Mouse (Mus musculus): ENCODE results near the gene P4ha1. TPM values are rescaled to one million over a fixed set of nuclear protein-coding genes. Genes with fewer than 3 reads are reported as not detected.

P4ha1 gene
- polyA plus RNA-seq, 1 experiment from 2014 or later = 60.6 TPM

DNA sequence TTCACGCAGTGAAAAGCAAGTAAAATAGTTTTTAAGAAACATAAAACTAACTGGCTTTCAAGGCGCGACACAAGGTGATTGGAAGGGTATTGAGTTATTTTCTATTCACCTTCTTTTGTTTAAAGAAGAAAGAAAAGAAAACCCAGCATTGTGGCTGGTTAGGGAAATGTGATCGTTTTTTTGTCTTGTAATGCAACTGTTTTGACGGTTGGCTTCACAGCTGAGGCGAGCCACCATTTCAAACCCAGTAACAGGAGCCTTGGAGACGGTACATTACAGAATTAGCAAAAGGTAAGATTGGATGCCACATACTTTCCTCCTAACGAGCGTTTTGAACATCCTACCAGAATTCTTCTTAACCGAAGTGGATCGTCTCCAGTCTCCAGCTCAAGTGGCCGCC, 31.0 kb downstream of the P4ha1 start:
- Histone ChIP-seq H3K27ac (ENCODE audit: low read depth, low read length) (no peak overlapping the region), H3K9ac (ENCODE audit: low read depth, low read length) (no peak overlapping the region), H3K9me3 (ENCODE audit: control insufficient read depth, low read length) (no peaks in the 10 kb centered on the region), H3K4me3 (ENCODE audit: low read depth, low read length) (no peak overlapping the region), H3K27me3 (replicated peaks; ENCODE audit: control insufficient read depth, insufficient read depth, low read length) (no peaks in the 10 kb centered on the region), H3K4me1 (replicated peaks; ENCODE audit: control insufficient read depth, insufficient read depth, low read length) (no peaks in the 10 kb centered on the region; the same call in 1 of the 2 replicates), H3K36me3 (ENCODE audit: control insufficient read depth, insufficient read depth, low read length) (peaks cover 47% of the 10 kb centered on the region), H3K4me2 (no peak overlapping the region)
- ATAC-seq (replicated peaks; ENCODE audit: low FRiP score) = no peak
- DNase-seq (ENCODE audit: low spot score) = no peak
- 94% methylated on average over 12 of the region's 12 CpGs for WGBS

DNA sequence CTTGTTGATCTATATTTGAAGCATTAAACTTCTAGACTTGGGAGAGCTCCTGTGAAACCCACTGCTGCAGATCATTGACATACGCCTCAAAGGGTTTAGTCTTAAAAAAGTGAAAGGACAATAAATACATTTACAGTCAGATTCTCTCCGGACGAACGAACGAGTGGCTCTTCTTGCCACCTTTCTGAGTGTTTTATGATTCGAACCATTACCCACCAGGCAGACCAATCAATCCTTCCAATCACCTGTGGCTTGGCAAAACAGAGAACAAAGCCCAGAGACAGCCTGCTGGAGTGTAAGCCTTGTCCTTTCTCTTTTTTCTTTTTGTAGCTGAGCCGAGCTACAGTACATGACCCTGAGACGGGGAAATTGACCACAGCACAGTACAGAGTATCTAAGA, 31.9 kb downstream of the P4ha1 start:
- DNase-seq (ENCODE audit: low spot score) = no peak
- Histone ChIP-seq H3K27me3 (replicated peaks; ENCODE audit: control insufficient read depth, insufficient read depth, low read length) (no peaks in the 10 kb centered on the region), H3K4me1 (replicated peaks; ENCODE audit: control insufficient read depth, insufficient read depth, low read length) (no peaks in the 10 kb centered on the region; the same call in 1 of the 2 replicates), H3K27ac (ENCODE audit: low read depth, low read length) (no peak overlapping the region), H3K9ac (ENCODE audit: low read depth, low read length) (no peak overlapping the region), H3K9me3 (ENCODE audit: control insufficient read depth, low read length) (no peaks in the 10 kb centered on the region), H3K4me2 (no peak overlapping the region), H3K4me3 (ENCODE audit: low read depth, low read length) (no peak overlapping the region), H3K36me3 (ENCODE audit: control insufficient read depth, insufficient read depth, low read length) (peaks cover 44% of the 10 kb centered on the region)
- ATAC-seq (replicated peaks; ENCODE audit: low FRiP score) = no peak
- 93% methylated on average over 8 of the region's 8 CpGs for WGBS

DNA sequence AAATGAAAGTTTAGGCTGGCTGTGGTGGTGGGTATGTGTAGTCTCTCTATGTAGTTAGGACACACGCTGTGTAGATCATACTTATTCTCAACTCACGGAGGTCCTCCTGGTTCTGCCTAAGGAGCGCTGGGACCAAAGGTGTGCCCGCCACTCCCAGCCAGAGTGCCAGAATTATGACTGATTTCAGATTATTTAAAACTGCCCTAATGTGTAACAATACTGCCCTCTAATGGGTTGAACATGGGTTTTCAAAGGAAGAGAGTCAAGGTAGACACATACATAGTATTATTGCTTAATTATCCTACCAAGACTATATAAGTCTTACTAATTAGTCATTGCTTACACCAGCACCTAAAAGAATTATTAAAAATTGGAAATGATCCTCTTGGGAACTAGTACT, 35.6 kb downstream of the P4ha1 start:
- no peaks in the 10 kb centered on the region for H3K27me3 ChIP-seq (replicated peaks; ENCODE audit: control insufficient read depth, insufficient read depth, low read length)
- no peak overlapping the region for H3K4me2 ChIP-seq
- no peak for ATAC-seq (replicated peaks; ENCODE audit: low FRiP score)
- H3K9me3 ChIP-seq (ENCODE audit: control insufficient read depth, low read length) = no peaks in the 10 kb centered on the region
- no peak overlapping the region for H3K9ac ChIP-seq (ENCODE audit: low read depth, low read length)
- no peaks in the 10 kb centered on the region; the same call in 1 of the 2 replicates for H3K4me1 ChIP-seq (replicated peaks; ENCODE audit: control insufficient read depth, insufficient read depth, low read length)
- no peak overlapping the region for H3K4me3 ChIP-seq (ENCODE audit: low read depth, low read length)
- 97% methylated on average over 4 of the region's 4 CpGs for WGBS
- no peak overlapping the region for H3K27ac ChIP-seq (ENCODE audit: low read depth, low read length)
- peaks cover 38% of the 10 kb centered on the region for H3K36me3 ChIP-seq (ENCODE audit: control insufficient read depth, insufficient read depth, low read length)
- no peak for DNase-seq (ENCODE audit: low spot score)

DNA sequence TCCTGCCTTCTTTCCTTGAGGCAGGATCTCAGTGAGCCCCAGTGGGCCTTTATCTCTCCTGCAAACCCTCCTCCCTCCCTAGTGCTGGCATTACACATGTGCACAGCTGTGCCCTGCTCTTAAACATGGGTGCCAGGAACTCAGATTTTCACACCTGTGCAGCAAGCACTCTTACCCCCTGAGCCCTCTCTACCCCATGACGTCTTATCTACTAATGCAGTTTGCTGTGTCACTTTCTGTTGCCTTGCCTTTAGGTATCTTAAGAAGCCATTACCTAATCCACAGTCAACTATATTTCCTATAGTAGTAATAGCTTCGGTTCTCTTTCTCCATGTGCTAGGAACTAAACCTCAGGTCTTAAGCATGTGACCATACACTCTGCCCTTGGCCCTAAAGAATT, 40.1 kb downstream of the P4ha1 start:
- no peak; the same call in 1 of the 2 replicates for ATAC-seq (replicated peaks; ENCODE audit: low FRiP score)
- Histone ChIP-seq H3K27ac (ENCODE audit: low read depth, low read length) (no peak overlapping the region), H3K36me3 (ENCODE audit: control insufficient read depth, insufficient read depth, low read length) (peaks cover 54% of the 10 kb centered on the region)

GRCm38 (mm10) chr10:59364551-59364950, 41.5 kb downstream of the P4ha1 start:
- WGBS = 84% methylated on average over 3 of the region's 3 CpGs
- DNase-seq (ENCODE audit: low spot score) = no peak
- Histone ChIP-seq H3K36me3 (ENCODE audit: control insufficient read depth, insufficient read depth, low read length) (peaks cover 61% of the 10 kb centered on the region), H3K9me3 (ENCODE audit: control insufficient read depth, low read length) (no peaks in the 10 kb centered on the region), H3K27ac (ENCODE audit: low read depth, low read length) (no peak overlapping the region), H3K27me3 (replicated peaks; ENCODE audit: control insufficient read depth, insufficient read depth, low read length) (no peaks in the 10 kb centered on the region), H3K4me1 (replicated peaks; ENCODE audit: control insufficient read depth, insufficient read depth, low read length) (no peaks in the 10 kb centered on the region; the same call in 1 of the 2 replicates), H3K9ac (ENCODE audit: low read depth, low read length) (no peak overlapping the region), H3K4me2 (no peak overlapping the region), H3K4me3 (ENCODE audit: low read depth, low read length) (no peak overlapping the region)
- no peak for ATAC-seq (replicated peaks; ENCODE audit: low FRiP score)

More for the DNA sequence above, 40.1 kb downstream of the P4ha1 start:
- H3K27me3 ChIP-seq (replicated peaks; ENCODE audit: control insufficient read depth, insufficient read depth, low read length) = no peaks in the 10 kb centered on the region
- H3K9me3 ChIP-seq (ENCODE audit: control insufficient read depth, low read length) = no peaks in the 10 kb centered on the region
- WGBS = 50% methylated on average over 2 of the region's 2 CpGs
- H3K4me1 ChIP-seq (replicated peaks; ENCODE audit: control insufficient read depth, insufficient read depth, low read length) = no peaks in the 10 kb centered on the region; the same call in 1 of the 2 replicates
- no peak overlapping the region for H3K4me3 ChIP-seq (ENCODE audit: low read depth, low read length)
- no peak for DNase-seq (ENCODE audit: low spot score)
- no peak overlapping the region for H3K9ac ChIP-seq (ENCODE audit: low read depth, low read length)
- H3K4me2 ChIP-seq = no peak overlapping the region

DNA sequence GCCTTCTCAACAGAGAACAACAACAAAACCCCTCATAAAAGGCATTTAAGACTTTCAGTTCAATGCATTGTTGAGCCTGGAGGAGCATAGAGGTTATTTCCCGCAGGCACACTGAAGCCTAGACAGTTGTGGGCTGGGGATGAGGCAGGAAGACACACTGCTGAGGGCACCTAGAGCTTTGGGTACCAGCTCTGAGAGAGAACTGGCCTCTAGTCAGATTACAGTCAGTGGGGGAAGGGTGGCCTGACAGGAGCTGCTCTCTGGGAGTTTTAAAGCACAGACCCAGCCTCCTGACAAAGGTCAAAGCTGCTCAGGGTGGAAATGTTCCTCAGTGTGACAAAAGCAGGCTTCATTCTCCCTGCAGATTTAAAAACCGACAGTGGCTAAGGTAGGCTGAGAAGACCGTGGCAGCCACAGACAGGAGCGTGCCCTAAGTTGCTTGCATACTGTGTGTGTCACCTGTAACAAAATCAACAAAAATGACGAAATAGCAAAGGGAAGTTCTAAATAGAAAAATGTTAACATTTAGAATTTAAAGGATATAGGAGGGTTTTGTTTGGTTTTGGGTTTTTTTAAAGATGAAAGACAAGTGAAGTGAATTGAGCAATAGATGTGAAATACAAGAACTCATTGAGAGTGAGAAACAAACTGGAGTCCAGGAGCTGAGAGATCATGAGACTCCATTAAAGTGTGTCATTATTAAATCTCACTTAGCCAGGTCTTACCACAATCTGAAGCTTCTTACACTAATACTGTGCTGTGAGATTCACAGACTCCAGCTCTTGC, 42.9 kb downstream of the P4ha1 start:
- ATAC-seq (replicated peaks; ENCODE audit: low FRiP score) (peak; percentile 54; the same call in 1 of the 2 replicates), DNase-seq (ENCODE audit: low spot score) (no peak)
- Histone ChIP-seq H3K4me3 (ENCODE audit: low read depth, low read length) (no peak overlapping the region), H3K27me3 (replicated peaks; ENCODE audit: control insufficient read depth, insufficient read depth, low read length) (no peaks in the 10 kb centered on the region), H3K9ac (ENCODE audit: low read depth, low read length) (no peak overlapping the region), H3K9me3 (ENCODE audit: control insufficient read depth, low read length) (no peaks in the 10 kb centered on the region), H3K4me1 (replicated peaks; ENCODE audit: control insufficient read depth, insufficient read depth, low read length) (no peaks in the 10 kb centered on the region; the same call in 1 of the 2 replicates), H3K27ac (ENCODE audit: low read depth, low read length) (no peak overlapping the region; the same call in 1 of the 2 replicates), H3K36me3 (ENCODE audit: control insufficient read depth, insufficient read depth, low read length) (peaks cover 63% of the 10 kb centered on the region), H3K4me2 (no peak overlapping the region)
- WGBS = 80% methylated on average over 5 of the region's 5 CpGs

DNA sequence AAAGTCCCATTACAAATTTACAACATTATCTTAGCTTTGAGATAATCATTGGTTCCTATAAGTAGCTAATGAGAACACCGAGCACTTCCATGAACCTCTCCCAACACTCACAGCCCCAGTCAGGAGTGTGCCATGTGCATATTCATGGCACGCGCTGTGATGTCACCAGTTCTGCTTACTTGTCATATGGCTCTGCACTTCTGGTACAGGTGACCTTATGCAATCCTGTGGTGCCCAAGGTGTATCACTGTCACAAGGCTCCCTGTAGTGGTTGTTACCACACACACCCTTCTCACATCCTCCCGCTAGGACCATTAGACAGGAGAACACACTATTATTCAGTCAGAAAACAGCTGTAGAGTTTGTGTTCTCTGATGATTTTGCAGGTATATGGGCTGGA, 43.6 kb downstream of the P4ha1 start:
- WGBS = 94% methylated on average over 4 of the region's 4 CpGs
- Histone ChIP-seq H3K4me2 (no peak overlapping the region), H3K27me3 (replicated peaks; ENCODE audit: control insufficient read depth, insufficient read depth, low read length) (no peaks in the 10 kb centered on the region), H3K4me3 (ENCODE audit: low read depth, low read length) (no peak overlapping the region), H3K4me1 (replicated peaks; ENCODE audit: control insufficient read depth, insufficient read depth, low read length) (no peaks in the 10 kb centered on the region; the same call in 1 of the 2 replicates), H3K9ac (ENCODE audit: low read depth, low read length) (no peak overlapping the region), H3K27ac (ENCODE audit: low read depth, low read length) (no peak overlapping the region), H3K9me3 (ENCODE audit: control insufficient read depth, low read length) (no peaks in the 10 kb centered on the region), H3K36me3 (ENCODE audit: control insufficient read depth, insufficient read depth, low read length) (peaks cover 61% of the 10 kb centered on the region)
- ATAC-seq (replicated peaks; ENCODE audit: low FRiP score) = no peak; the same call in 1 of the 2 replicates
- DNase-seq (ENCODE audit: low spot score) = no peak

DNA sequence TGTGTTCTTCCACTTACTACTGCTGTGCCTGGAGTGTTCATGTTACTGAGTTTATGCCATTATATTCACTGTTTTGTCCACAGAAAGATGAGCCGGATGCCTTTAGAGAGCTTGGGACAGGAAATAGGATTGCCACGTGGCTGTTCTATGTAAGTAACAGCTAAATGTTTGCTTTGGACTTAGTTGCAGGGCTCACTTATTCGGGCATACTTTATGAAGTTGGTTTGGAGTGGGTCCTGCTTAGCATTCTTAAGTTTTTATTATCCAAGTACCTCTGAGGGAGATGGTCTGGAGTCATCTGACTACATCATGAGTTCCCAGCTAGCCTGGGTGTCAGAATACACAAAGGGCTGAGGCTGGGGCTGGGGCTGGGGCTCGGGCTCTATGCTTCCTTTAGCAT, 44.1 kb downstream of the P4ha1 start:
- ATAC-seq (replicated peaks; ENCODE audit: low FRiP score) (no peak), DNase-seq (ENCODE audit: low spot score) (no peak)
- Histone ChIP-seq H3K36me3 (ENCODE audit: control insufficient read depth, insufficient read depth, low read length) (peaks cover 58% of the 10 kb centered on the region), H3K4me2 (no peak overlapping the region), H3K9ac (ENCODE audit: low read depth, low read length) (no peak overlapping the region), H3K27ac (ENCODE audit: low read depth, low read length) (no peak overlapping the region), H3K9me3 (ENCODE audit: control insufficient read depth, low read length) (no peaks in the 10 kb centered on the region), H3K4me1 (replicated peaks; ENCODE audit: control insufficient read depth, insufficient read depth, low read length) (no peaks in the 10 kb centered on the region; the same call in 1 of the 2 replicates), H3K4me3 (ENCODE audit: low read depth, low read length) (no peak overlapping the region), H3K27me3 (replicated peaks; ENCODE audit: control insufficient read depth, insufficient read depth, low read length) (no peaks in the 10 kb centered on the region)
- 88% methylated on average over 4 of the region's 4 CpGs for WGBS

DNA sequence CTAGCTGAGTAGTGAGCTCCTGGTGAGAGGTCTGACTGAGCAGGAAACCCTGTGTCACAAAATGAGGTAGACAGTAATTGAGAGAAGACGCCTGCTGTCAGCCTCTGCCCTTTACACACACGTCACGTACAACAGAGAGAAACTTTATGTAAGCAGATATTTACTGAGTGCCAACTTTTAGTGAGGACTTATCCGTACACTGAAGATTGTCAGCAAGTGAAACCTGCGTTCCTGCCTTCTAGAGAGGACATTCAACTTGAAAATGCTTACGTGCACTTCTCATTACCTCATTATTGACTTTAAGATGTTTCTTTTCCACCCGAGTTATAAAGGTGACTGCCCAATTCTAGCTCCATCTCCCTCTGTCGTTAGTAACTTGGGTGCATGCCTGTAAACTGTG, 45.6 kb downstream of the P4ha1 start:
- peaks cover 52% of the 10 kb centered on the region for H3K36me3 ChIP-seq (ENCODE audit: control insufficient read depth, insufficient read depth, low read length)
- 93% methylated on average over 8 of the region's 8 CpGs for WGBS
- no peak overlapping the region for H3K9ac ChIP-seq (ENCODE audit: low read depth, low read length)
- no peaks in the 10 kb centered on the region for H3K27me3 ChIP-seq (replicated peaks; ENCODE audit: control insufficient read depth, insufficient read depth, low read length)
- no peaks in the 10 kb centered on the region for H3K9me3 ChIP-seq (ENCODE audit: control insufficient read depth, low read length)
- no peak for ATAC-seq (replicated peaks; ENCODE audit: low FRiP score)
- H3K4me2 ChIP-seq = no peak overlapping the region
- DNase-seq (ENCODE audit: low spot score) = no peak
- no peak overlapping the region for H3K4me3 ChIP-seq (ENCODE audit: low read depth, low read length)
- no peaks in the 10 kb centered on the region for H3K4me1 ChIP-seq (replicated peaks; ENCODE audit: control insufficient read depth, insufficient read depth, low read length)
- H3K27ac ChIP-seq (ENCODE audit: low read depth, low read length) = no peak overlapping the region
